Mouse (Mus musculus) neutrophil, adult 5-6 weeks (primary cell): Measurements from ENCODE around the gene Crhbp. TPM values are rescaled to one million over a fixed set of nuclear protein-coding genes. Genes with fewer than 3 reads are reported as not detected.

Experiments used
- ATAC-seq: fragments of 151-379, 151-347 bp; 2 replicates; pipeline ENCODE4 v1.8.0; 2017; ENCODE audit warnings: mild to moderate bottlenecking, moderate TSS enrichment; ENCODE audit not compliant: insufficient number of reproducible peaks, poor library complexity, low FRiP score, severe bottlenecking; ENCODE audit errors: extremely low read depth
- total RNA-seq: library from RNA; stranded (forward); fragments of 200-1000 nt; gene quantifications from 2 replicates; pipeline ENCODE4 v1.2.3, GENCODE M21; 2017

Gene Crhbp
- total RNA-seq, 1 experiment from 2014 or later = not detected

DNA sequence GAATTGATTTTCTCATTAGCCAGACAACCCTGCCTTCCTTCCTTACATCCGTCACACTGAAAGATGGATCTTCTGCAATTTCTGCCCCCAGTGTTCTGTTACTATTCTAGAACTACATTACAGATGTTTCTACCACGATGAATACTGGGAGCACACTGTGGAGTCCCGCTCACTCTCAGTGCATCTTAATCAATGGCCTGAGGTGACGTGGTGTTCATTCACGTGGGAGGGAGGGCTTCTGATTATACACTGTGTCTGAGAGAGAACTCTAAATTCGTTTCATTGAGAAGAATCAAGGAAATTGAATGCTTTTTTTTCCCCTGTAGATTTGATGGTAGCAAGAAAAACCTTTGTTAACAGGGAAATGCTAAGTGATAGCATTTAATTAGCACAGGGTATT is 19.2 kb downstream of the Crhbp start:
- no peak for ATAC-seq

GRCm38 (mm10) chr13:95424932-95425331 is 19.8 kb downstream of the Crhbp start:
- ATAC-seq = no peak

- peak; percentile 44; the same call in 1 of the 2 replicates for ATAC-seq
Observed at GRCm38 (mm10) chr13:95419204-95419749, 25.4 kb downstream of the Crhbp start.

DNA sequence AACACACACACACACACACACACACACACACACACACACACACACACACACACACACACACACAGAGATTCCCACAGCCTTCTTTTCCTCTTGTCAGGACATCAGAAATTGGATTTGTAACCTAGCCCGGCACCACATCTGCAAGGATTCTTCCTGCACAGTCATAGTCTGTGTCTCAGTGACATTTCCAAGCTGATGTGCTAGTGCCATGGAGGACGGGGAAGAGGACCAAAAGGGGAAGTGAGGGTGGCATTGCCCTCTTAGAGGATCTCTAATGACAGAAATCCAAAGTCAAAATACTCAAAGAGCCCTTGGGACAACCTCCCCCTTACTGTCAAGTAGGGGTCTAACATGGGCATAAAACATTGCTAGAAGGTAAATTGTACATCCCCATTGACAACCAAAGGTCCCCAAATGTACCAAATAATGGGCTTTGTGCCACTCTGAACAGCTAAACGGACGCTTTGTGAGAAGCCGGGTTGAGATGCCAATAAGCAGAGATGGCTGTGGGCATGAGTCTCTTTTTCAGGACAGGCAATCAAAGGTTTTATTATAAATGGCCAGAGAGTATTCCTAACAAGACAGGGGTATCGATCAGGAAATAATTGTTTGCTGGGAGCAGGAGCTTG is 26.0 kb downstream of the Crhbp start:
- ATAC-seq = no peak

DNA sequence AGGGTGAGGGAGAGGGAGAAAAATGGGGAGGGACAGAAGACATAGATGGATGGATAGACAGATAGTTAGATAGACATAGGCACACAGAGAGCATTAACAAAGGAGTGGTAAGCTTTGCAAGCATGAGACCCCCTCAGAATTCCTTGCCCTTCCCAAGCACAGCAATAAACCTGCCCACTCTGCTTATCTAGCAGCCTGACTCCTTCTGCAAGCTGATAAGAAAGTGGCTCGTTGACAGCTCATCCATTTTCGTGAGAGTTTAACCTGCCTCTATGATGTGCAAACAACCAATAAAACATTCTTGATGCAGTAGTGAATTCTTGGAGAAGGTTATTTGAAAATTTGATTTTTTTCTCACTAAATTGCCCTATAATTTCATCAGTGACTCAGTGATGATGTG is 32.5 kb downstream of the Crhbp start:
- no peak for ATAC-seq

- ATAC-seq = no peak
Observed at GRCm38 (mm10) chr13:95393242-95393641, 51.5 kb downstream of the Crhbp start.

DNA sequence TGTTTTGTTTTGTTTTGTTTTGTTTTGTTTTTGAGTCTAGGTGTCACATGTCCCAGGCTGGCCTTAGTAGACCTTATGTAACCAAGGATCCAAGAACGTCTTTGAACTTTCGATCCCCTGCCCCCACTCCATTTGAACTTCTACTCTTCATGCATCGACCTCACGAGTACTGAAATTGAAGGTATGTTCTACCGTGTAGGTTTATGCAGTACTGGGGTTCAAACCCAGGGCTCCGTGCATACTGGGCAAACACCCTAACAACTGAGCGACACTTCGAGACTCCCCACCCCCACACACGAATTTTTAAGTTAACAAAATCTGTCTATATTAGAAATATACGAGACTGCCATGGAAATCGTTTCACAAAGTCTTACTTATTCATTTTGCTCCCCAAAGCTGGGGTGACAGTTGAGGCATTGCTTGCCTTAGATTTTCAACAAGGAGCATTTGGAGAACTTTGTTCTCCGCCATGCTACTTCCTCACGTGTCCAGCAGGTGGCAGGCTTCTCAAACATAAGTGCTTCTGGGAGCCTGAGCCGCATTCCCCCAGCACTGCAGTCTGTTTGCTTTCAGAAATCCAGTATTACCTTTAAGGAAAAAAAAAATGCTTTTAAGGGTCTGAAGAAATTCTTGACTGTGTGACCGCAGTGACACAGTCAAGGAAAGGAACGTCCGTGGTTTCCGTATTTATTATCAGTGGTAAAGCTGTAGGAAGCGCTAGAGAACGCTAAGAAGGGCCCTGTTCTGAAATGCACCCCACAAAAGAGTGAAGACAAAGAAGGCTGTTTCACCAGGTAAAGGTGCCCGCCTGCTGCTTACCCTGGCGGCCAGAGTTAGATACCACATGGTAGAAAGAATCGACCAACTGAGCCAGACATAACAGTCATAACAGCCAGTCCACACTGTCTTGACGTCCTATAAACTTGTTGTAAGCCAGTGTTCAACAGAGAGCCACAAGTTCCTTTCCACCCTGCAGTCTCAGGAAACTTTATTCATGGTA is 54.6 kb downstream of the Crhbp start:
- ATAC-seq = peak; percentile 80

DNA sequence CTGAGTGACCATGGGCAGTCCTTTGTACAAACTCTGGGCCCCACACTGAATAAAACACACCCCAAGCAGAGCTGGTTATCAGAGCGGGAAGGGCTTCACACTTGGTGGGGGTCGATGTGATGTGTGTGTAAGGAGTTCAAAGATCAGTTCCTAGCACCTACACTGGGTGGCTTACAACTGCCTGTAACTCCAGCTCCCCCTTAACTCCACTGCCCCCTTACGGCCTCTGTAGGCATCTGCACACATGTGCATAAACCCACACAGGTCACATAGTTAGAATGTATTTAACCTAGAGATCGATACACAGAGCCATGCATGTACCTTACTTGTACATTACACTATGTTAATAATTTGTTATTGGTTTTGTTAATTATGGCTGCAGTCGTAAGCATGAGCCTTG is 56.5 kb downstream of the Crhbp start:
- ATAC-seq = no peak

GRCm38 (mm10) chr13:95382418-95382817 is 62.3 kb downstream of the Crhbp start:
- ATAC-seq = no peak; the same call in 1 of the 2 replicates

Other genes starting within 250 kb of the Crhbp start
- gene Pde8b, start 194.6 kb downstream of the Crhbp start, total RNA-seq = 0.35 TPM in 1 of 2 replicates, not detected in the other
- gene Zbed3, start 121.3 kb downstream of the Crhbp start, total RNA-seq = 1.7 and 2.4 TPM in 2 replicates
- gene Aggf1, start 69.6 kb downstream of the Crhbp start, total RNA-seq = 49.6 and 51.4 TPM in 2 replicates
- gene S100z, start 33.8 kb upstream of the Crhbp start, total RNA-seq = not detected in 2 replicates
- 5.4 and 5.5 TPM in 2 replicates for gene F2rl1, start 80.3 kb upstream of the Crhbp start, total RNA-seq
- gene F2r, start 173.6 kb upstream of the Crhbp start, total RNA-seq = 2.9 and 3.1 TPM in 2 replicates